Mouse (Mus musculus) midbrain, embryonic 12.5 days (tissue): ENCODE measurements at regions not wholly inside any gene's neighbourhood (a gene's known extent, or its start where the extent isn't known, plus 50 kb on each side); places are given as distances from the start of the nearest gene placed in this dataset.

Experiments
- ATAC-seq: fragments of 200-750 bp; cut with Nextera tagmentation; 2 replicates; pipeline ENCODE4 v1.8.0; 2017; ENCODE audit warnings: low read depth, moderate TSS enrichment, moderate library complexity; ENCODE audit not compliant: low FRiP score
- H3K27ac ChIP-seq: fragments of 300-500 bp; sonication (generic); replicated peaks from 2 replicates; pipeline ENCODE4 v1.5.1; 2016; ENCODE audit warnings: mild to moderate bottlenecking
- H3K27me3 ChIP-seq: fragments of 300-500 bp; sonication (generic); 2 replicates; pipeline ENCODE4 v1.6.1; 2016; ENCODE audit warnings: mild to moderate bottlenecking
- H3K36me3 ChIP-seq: fragments of 300-500 bp; sonication (generic); 2 replicates; pipeline ENCODE4 v1.6.1; 2016
- H3K4me1 ChIP-seq: fragments of 300-500 bp; sonication (generic); 2 replicates; pipeline ENCODE4 v1.6.1; 2016
- H3K4me2 ChIP-seq: fragments of 300-500 bp; sonication (generic); replicated peaks from 2 replicates; pipeline ENCODE4 v1.6.1; 2016; ENCODE audit warnings: mild to moderate bottlenecking, moderate library complexity
- H3K4me3 ChIP-seq: fragments of 300-500 bp; sonication (generic); 2 replicates; pipeline ENCODE4 v1.5.1; 2016; ENCODE audit warnings: mild to moderate bottlenecking
- H3K9ac ChIP-seq: fragments of 300-500 bp; sonication (generic); replicated peaks from 2 replicates; pipeline ENCODE4 v1.6.1; 2016; ENCODE audit warnings: mild to moderate bottlenecking, moderate library complexity
- H3K9me3 ChIP-seq: fragments of 300-500 bp; sonication (generic); 2 replicates; pipeline ENCODE4 v1.6.1; 2016; ENCODE audit warnings: mild to moderate bottlenecking
- WGBS: fragments of 180-500 bp; shearing (Covaris S2); methylation state at CpG from one replicate; pipeline ENCODE4 v1.1.7; 2016; 5-methylcytosine and 5-hydroxymethylcytosine counted together

DNA sequence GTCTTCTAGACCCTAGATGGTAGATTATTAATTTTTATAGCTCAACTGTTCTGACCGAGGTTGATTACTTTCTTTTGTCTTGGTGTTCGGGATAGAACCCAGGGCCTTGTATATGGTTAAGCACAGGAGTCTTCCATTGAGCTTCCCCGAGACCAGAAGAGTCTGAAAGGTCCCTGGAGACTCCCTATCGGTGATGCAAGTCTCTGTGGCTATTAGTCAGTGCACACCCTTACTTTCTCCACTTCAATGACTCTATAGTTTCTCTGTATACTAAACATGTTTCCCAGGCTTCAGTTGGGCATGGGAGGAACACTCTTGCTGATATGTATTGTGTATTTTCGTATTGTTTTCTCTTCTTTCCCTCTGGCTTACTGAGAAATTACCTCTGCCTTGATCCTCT lies 623.8 kb upstream of the Igfbp3 start:
- ATAC-seq = no peak
- no peak overlapping the region for H3K9ac ChIP-seq
- no peak overlapping the region for H3K4me2 ChIP-seq
- H3K4me3 ChIP-seq = no peak overlapping the region
- no peak overlapping the region for H3K27ac ChIP-seq
- no peaks in the 10 kb centered on the region for H3K36me3 ChIP-seq
- H3K27me3 ChIP-seq = no peaks in the 10 kb centered on the region
- no peaks in the 10 kb centered on the region for H3K4me1 ChIP-seq
- no peaks in the 10 kb centered on the region for H3K9me3 ChIP-seq
- WGBS = 81% methylated on average over 5 of the region's 5 CpGs

DNA sequence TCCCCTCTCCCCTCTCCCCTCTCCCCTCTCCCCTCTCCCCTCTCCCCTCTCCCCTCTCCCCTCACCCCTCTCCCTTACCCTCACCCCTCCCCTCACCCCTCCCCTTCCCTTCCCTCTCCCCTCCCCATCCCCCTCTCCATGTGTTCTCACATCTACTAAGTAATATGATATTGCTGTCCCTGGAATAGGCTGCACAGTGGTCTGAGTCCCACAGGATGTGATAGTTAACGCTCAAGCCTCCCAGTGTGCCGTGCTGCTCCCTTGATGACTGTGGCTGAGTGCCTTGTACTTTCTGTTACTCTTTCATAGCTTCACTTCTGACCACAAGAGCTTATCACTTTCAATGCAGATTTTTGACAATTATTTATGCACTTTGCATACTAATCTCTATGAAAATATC lies 620.4 kb upstream of the Igfbp3 start:
- H3K4me1 ChIP-seq = no peaks in the 10 kb centered on the region
- 67% methylated on average over 2 of the region's 2 CpGs for WGBS
- H3K9ac ChIP-seq = no peak overlapping the region
- ATAC-seq = no peak
- no peak overlapping the region for H3K4me2 ChIP-seq
- no peaks in the 10 kb centered on the region for H3K27me3 ChIP-seq
- H3K27ac ChIP-seq = no peak overlapping the region
- no peaks in the 10 kb centered on the region for H3K9me3 ChIP-seq
- H3K36me3 ChIP-seq = no peaks in the 10 kb centered on the region
- no peak overlapping the region for H3K4me3 ChIP-seq

DNA sequence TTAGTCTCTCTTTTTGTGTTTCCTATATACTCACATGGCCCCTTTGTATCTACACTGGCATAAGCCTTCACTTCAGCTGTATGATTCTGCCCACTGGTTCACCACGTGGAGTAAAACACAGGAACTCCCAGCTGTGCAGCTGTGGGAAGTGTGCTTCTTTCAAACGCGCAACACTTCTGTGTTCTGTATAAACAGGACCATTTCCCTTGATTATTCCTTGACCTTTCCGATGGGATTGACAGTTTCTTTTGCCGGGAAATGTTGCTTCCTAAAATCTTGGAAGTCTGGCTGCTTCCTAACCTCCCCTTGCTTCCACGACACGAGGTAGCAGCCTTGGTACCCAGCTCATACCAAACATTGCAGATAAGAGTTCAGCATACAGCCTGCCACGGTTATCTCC lies 618.7 kb upstream of the Igfbp3 start:
- no peak for ATAC-seq
- Histone ChIP-seq H3K27ac (no peak overlapping the region), H3K27me3 (no peaks in the 10 kb centered on the region), H3K9ac (no peak overlapping the region), H3K4me3 (no peak overlapping the region), H3K4me1 (no peaks in the 10 kb centered on the region), H3K36me3 (no peaks in the 10 kb centered on the region), H3K4me2 (no peak overlapping the region), H3K9me3 (no peaks in the 10 kb centered on the region)
- 73% methylated on average over 8 of the region's 8 CpGs for WGBS

DNA sequence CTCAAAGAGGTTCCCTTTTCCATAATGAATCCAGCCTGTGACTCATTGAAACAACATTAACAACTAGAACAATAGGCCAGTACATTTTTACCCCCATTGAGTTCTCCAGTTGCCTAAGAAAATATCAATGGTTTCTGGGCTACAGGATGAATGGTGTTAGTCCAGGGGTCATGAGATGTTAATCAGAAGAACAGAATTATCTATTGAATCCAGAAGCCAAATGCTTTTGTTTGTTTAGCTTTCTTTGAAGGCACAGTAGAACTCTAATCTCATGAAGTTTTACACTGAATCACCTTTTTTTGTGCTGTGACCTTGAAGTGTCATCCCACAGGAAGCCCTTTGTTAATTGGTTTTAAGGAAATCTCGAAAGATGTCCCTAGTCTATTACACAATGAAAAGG lies 616.0 kb upstream of the Igfbp3 start:
- WGBS = 36% methylated on average over 1 of the region's 1 CpGs
- Histone ChIP-seq H3K4me3 (no peak overlapping the region), H3K36me3 (no peaks in the 10 kb centered on the region), H3K27me3 (no peaks in the 10 kb centered on the region), H3K27ac (no peak overlapping the region), H3K9ac (no peak overlapping the region), H3K4me2 (no peak overlapping the region), H3K4me1 (no peaks in the 10 kb centered on the region), H3K9me3 (no peaks in the 10 kb centered on the region)
- ATAC-seq = no peak

DNA sequence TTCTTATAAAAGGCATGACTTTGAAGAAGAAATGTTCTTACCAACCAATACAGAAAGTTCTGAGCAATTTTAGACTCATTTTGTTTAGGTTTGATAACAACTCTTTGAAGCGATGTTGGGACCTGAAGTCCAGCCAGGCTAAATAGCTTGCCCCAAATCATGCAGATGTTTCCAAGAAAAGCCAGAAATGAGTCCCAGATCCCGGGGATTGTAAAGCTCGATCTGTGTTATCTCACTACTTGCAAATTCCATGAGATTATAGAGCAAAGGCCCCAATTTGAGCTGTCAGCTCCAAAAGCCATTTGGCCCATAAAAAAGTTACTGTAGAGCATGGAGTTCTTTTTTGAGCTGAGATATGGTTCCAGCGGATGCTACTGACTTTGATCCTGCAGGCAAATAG lies 614.3 kb upstream of the Igfbp3 start:
- Histone ChIP-seq H3K9me3 (no peaks in the 10 kb centered on the region), H3K9ac (no peak overlapping the region), H3K27me3 (no peaks in the 10 kb centered on the region), H3K4me1 (no peaks in the 10 kb centered on the region), H3K27ac (no peak overlapping the region), H3K36me3 (no peaks in the 10 kb centered on the region), H3K4me2 (no peak overlapping the region), H3K4me3 (no peak overlapping the region)
- no peak for ATAC-seq
- 96% methylated on average over 4 of the region's 4 CpGs for WGBS

DNA sequence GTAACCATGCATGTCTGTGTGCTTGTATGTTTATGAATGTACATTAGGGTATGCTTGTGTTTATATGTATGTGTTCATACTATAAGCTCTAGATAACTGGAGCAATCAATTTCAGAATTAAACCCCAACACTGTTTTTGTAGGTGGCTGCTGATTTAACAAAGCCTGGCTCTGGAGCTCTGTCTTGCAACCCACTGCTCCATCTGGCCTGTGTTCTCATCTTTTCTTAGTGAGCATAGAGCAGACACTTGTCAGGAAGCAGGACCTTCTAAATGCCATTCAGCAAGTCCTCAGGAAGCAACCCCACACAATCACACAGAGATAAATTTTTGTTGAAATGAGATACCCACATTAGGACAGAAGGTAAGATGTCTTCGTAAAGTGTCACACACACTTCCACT lies 613.7 kb upstream of the Igfbp3 start:
- H3K36me3 ChIP-seq = no peaks in the 10 kb centered on the region
- no peak overlapping the region for H3K4me2 ChIP-seq
- ATAC-seq = no peak
- no peaks in the 10 kb centered on the region for H3K9me3 ChIP-seq
- H3K27me3 ChIP-seq = no peaks in the 10 kb centered on the region
- 97% methylated on average over 1 of the region's 1 CpGs for WGBS
- no peak overlapping the region for H3K4me3 ChIP-seq
- H3K4me1 ChIP-seq = no peaks in the 10 kb centered on the region
- H3K9ac ChIP-seq = no peak overlapping the region
- no peak overlapping the region for H3K27ac ChIP-seq

DNA sequence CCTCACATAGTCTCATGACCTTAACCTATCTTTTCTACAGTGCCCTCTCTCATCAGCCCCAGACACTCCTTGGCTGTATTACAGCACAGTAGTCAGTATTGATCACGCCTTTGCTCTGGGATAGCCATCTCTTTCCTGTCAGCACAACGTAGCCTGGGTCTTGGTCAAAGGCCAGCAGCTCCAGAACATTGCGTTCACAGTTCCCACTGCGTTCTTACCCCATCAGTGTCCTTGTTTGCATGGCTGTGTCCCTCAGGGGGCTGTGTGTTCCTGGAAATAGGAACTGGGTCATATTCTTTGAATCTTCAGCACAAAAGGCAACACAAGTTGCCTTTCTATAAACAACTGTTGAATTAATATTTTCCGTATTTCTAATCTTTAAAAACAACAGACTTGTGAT lies 602.0 kb upstream of the Igfbp3 start:
- no peaks in the 10 kb centered on the region for H3K4me1 ChIP-seq
- WGBS = 89% methylated on average over 5 of the region's 5 CpGs
- H3K9ac ChIP-seq = no peak overlapping the region
- no peaks in the 10 kb centered on the region for H3K27me3 ChIP-seq
- H3K36me3 ChIP-seq = no peaks in the 10 kb centered on the region
- H3K4me3 ChIP-seq = no peak overlapping the region
- no peak for ATAC-seq
- H3K27ac ChIP-seq = no peak overlapping the region
- no peak overlapping the region for H3K4me2 ChIP-seq
- H3K9me3 ChIP-seq = no peaks in the 10 kb centered on the region

DNA sequence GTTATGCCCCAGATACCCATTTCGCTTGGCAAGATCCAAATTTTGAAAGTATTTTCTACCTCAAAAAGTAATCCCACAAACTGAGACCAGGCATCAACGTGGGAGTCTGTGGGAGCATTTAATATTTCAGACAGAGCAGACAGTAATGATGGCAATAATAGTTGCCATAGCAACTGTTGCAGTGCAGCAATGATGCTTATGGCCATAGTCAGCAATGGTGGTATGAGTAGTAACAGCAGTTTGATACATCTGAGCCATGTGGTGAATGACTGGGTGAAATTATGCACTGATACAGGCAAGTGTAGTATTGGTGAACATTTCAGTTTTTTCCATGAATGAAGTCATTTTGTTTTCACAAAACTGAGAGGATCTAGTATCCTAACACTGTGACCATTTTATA lies 600.8 kb upstream of the Igfbp3 start:
- H3K9me3 ChIP-seq = no peaks in the 10 kb centered on the region
- 82% methylated on average over 2 of the region's 2 CpGs for WGBS
- ATAC-seq = no peak
- no peaks in the 10 kb centered on the region for H3K36me3 ChIP-seq
- no peaks in the 10 kb centered on the region for H3K4me1 ChIP-seq
- no peak overlapping the region for H3K27ac ChIP-seq
- H3K27me3 ChIP-seq = no peaks in the 10 kb centered on the region
- H3K9ac ChIP-seq = no peak overlapping the region
- H3K4me2 ChIP-seq = no peak overlapping the region
- no peak overlapping the region for H3K4me3 ChIP-seq

DNA sequence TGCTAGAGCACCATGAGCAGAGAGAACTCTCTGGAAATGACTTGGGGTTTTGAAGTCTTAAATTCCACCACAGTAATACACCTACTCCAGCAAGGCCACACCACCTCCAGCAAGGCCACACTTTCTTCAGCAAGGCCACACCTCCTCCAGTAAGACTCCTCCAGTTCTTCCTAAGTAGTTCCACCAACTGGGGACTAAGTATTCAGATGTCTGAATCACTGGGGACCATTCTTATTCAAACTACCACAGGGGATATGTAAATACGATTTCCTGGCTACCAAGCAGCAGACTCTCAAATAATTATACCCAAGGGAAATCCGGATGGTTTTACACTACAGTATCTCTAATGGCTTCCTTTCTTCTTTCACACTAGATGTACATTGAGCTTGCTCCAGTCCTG lies 598.7 kb upstream of the Igfbp3 start:
- Histone ChIP-seq H3K4me2 (no peak overlapping the region), H3K9me3 (no peaks in the 10 kb centered on the region), H3K36me3 (no peaks in the 10 kb centered on the region), H3K4me1 (no peaks in the 10 kb centered on the region), H3K27ac (no peak overlapping the region), H3K4me3 (no peak overlapping the region), H3K27me3 (no peaks in the 10 kb centered on the region), H3K9ac (no peak overlapping the region)
- WGBS = 75% methylated on average over 2 of the region's 2 CpGs
- no peak for ATAC-seq

DNA sequence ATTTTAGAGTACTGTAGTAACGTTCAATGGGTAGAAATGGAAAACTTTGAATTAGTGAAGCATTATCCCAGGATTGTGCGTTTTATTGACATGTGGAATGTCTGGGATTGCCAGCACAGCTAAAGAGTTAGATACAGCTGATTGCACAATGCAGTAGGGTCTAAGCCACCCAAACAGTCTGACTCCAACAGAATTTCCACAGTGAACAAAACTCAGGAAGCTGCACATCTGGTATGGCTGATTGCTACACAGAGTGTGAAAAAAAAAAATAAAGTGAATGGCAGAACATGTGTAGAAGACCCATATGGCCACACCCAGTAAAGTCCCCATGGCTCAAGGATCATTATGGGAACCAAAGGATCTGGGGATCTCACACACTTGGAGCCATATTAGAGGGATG lies 596.0 kb upstream of the Igfbp3 start:
- ATAC-seq = no peak
- WGBS = 90% methylated on average over 2 of the region's 2 CpGs
- Histone ChIP-seq H3K4me1 (no peaks in the 10 kb centered on the region), H3K9me3 (no peaks in the 10 kb centered on the region), H3K36me3 (no peaks in the 10 kb centered on the region), H3K4me2 (no peak overlapping the region), H3K27me3 (no peaks in the 10 kb centered on the region), H3K4me3 (no peak overlapping the region), H3K9ac (no peak overlapping the region), H3K27ac (no peak overlapping the region)

DNA sequence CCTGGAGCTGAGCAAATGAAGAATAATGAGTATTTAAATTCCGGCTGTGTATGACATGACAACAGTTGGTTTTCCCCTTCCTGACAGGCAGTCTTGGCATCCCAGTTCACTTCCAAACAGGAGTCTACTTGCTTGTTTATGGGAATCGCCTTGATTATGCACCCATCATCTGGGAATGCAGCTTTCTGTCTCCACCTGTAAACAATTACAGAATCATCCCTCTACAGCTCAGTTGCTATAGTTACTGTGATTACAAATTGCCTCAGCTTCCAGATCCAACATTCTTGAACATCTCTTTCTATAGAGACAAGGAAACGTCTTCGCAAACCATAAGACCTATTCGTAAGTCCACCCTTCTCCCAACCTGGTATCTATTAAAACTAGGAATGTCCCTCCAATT lies 582.6 kb upstream of the Igfbp3 start:
- Histone ChIP-seq H3K4me1 (no peaks in the 10 kb centered on the region), H3K36me3 (no peaks in the 10 kb centered on the region), H3K27me3 (no peaks in the 10 kb centered on the region), H3K4me3 (no peak overlapping the region), H3K9me3 (no peaks in the 10 kb centered on the region), H3K27ac (no peak overlapping the region), H3K4me2 (no peak overlapping the region), H3K9ac (no peak overlapping the region)
- WGBS = 92% methylated on average over 5 of the region's 5 CpGs
- no peak for ATAC-seq

DNA sequence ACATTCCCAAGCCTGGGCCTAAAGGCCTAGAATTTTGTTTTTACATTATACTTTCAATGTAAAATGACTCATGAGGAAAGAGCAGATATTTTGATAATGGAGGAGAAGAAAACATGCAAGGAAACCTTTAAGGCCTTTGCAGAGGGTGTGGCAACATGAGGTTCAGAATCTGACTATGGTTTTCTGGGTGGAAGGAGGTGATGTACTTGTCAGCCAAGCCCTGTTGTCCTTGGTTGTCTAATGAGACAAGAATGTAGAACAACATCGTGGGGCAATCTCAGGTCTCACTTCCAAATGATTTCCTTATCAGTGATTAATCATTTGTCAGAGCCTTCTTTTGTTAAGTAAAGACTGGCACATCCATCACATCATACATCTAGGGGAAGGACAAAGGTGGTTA lies 580.5 kb upstream of the Igfbp3 start:
- no peaks in the 10 kb centered on the region for H3K9me3 ChIP-seq
- H3K9ac ChIP-seq = no peak overlapping the region
- H3K36me3 ChIP-seq = no peaks in the 10 kb centered on the region
- no peak overlapping the region for H3K4me3 ChIP-seq
- H3K4me2 ChIP-seq = no peak overlapping the region
- H3K27ac ChIP-seq = no peak overlapping the region
- no peaks in the 10 kb centered on the region for H3K4me1 ChIP-seq
- ATAC-seq = no peak
- WGBS = 75% methylated on average over 1 of the region's 1 CpGs
- H3K27me3 ChIP-seq = no peaks in the 10 kb centered on the region

DNA sequence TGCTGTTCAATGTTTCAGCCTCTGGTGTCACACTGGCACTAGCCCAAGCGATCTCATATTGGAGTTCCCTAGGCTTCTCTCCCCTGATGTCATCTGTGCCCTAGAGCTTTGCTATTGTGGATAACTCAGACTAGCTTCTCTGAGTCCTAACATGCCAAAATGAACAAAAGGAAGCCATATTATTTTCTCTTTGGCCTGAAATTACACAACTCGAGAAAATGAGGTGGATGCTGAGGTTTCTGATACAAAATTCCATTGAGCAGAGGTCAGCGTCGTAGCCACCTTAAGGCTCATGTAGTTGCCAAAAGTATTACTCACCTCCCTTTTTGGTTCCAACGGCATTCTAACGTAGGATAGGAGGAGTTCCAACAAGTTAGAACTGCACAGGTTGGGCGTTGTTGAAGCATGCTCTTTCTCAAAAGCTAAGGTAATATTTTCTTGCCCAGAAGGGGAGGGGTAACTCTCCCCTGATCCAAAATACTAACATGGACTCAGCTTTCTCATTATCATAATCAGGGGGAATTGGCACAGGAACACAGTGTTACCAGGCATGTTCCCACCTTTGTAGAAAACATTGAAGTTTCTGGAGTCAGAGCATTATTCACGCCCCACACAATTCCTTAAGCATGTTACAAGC lies 566.9 kb upstream of the Igfbp3 start:
- H3K4me2 ChIP-seq = no peak overlapping the region
- 90% methylated on average over 8 of the region's 8 CpGs for whole genome bisulfite sequencing
- no peak for ATAC-seq
- H3K27ac ChIP-seq = no peak overlapping the region
- no peaks in the 10 kb centered on the region for H3K9me3 ChIP-seq
- H3K27me3 ChIP-seq = no peaks in the 10 kb centered on the region
- no peaks in the 10 kb centered on the region for H3K36me3 ChIP-seq
- H3K9ac ChIP-seq = no peak overlapping the region
- H3K4me1 ChIP-seq = no peaks in the 10 kb centered on the region
- H3K4me3 ChIP-seq = no peak overlapping the region
